In the genomic region with DNA sequence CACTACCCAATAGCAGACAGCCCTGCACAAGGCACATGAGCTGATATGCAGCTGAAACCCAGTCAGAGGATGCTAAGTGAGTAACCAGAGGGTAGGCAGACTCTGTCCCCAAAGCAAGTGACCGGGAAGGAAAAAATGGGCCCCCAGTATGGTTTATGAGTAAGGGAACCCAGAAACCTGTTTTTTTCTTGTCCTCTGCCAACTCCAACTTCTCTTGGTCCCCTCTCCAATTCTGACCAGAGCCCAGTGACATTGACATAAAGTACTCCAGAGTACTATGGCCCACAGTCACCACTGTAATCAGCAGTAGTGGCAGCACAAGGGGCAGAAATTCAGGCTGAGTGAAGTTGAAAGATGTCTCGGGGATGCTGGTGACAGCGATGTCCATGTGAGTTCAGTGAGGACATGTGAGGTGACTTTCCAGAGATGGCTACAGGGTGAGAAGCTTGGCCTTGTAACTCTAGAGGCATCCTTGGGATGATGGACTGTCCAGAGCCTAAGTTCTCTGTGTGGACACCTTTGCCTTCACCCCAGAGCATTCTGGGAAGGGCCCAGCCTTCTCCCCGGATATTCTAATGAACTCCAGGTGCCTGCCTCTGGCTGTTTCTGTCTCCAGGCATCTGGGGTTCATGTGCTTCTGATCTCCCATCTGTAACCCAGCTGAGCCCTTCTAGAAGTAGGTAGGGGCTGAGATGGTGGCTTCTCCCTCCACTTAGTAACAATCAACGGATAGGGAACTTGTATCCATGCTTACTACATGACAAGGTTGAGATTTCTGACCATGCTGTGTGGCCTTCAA, we compare ENCODE assay signal across 19 mouse cellular contexts. TPM values are rescaled to one million over a fixed set of nuclear protein-coding genes. Genes with fewer than 3 reads are reported as not detected.
DNase-seq lines count a peak whose midpoint lies in the region; ATAC-seq and TF ChIP-seq lines count a peak whose summit lies in the region.
"Had no signal": no experiment of that assay in that cellular context is flagged by ENCODE, and none has a peak within 500 bp of the region (broad histone marks: within the 10 kb centered on the region; RNA-seq: fewer than 3 reads in every experiment).

No protein-coding gene starts in this region.

- peaks cover 4% of the 10 kb centered on the region; the same call in 1 of the 2 replicates for H3K36me3 ChIP-seq in intestine, embryonic 14.5 days (ENCODE audit: control insufficient read depth, insufficient read depth, low read length)
- H3K36me3 ChIP-seq in intestine, embryonic 15.5 days = no peaks in the 10 kb centered on the region
- H3K36me3 ChIP-seq in stomach, embryonic 16.5 days (ENCODE audit: control insufficient read depth, insufficient read depth, low read length) = no peaks in the 10 kb centered on the region
- no peaks in the 10 kb centered on the region for H3K36me3 ChIP-seq in stomach, postnatal 0 days (ENCODE audit: control insufficient read depth, insufficient read depth, low read length)
- H3K36me3 ChIP-seq: neural tube, embryonic 12.5 days had no signal

- peak; percentile 90 for DNase-seq in heart, adult 11 months
- DNase-seq in heart, adult 8-10 months (ENCODE audit: low spot score) = no peak
- no peak for DNase-seq in intestine, embryonic 14.5 days (ENCODE audit: low spot score)
- no peak for DNase-seq in stomach, postnatal 0 days (ENCODE audit: low spot score)
- no peak for DNase-seq in ovary, postnatal 14 days (ENCODE audit: low spot score)
- DNase-seq: adrenal gland, adult 8-10 months; cerebellum, adult 11 months; embryo, embryonic 11 days; kidney, adult 2 months; liver; liver, postnatal 0 days; thymus, postnatal 25 days had no signal

- no peak overlapping the region for H3K4me3 ChIP-seq in intestine, embryonic 14.5 days (ENCODE audit: low read depth, low read length)
- H3K4me3 ChIP-seq in intestine, embryonic 15.5 days (replicated peaks) = no peak overlapping the region
- H3K4me3 ChIP-seq in stomach, embryonic 16.5 days (replicated peaks; ENCODE audit: low read length) = no peak overlapping the region
- H3K4me3 ChIP-seq in stomach, postnatal 0 days (ENCODE audit: low read depth, low read length) = no peak overlapping the region
- H3K4me3 ChIP-seq: neural tube, embryonic 12.5 days had no signal

- WGBS in intestine, embryonic 14.5 days = 83% methylated on average over 5 of the region's 5 CpGs
- WGBS in intestine, embryonic 15.5 days = 79% methylated on average over 5 of the region's 5 CpGs
- 81% methylated on average over 5 of the region's 5 CpGs for WGBS in stomach, embryonic 16.5 days
- 78% methylated on average over 5 of the region's 5 CpGs for WGBS in stomach, postnatal 0 days

- no peak overlapping the region for H3K9ac ChIP-seq in intestine, embryonic 14.5 days (ENCODE audit: low read length)
- H3K9ac ChIP-seq in intestine, embryonic 15.5 days = no peak overlapping the region
- no peak overlapping the region for H3K9ac ChIP-seq in stomach, embryonic 16.5 days (ENCODE audit: low read length)
- H3K9ac ChIP-seq in stomach, postnatal 0 days (ENCODE audit: low read length) = no peak overlapping the region
- H3K9ac ChIP-seq: liver, postnatal 0 days; neural tube, embryonic 12.5 days had no signal

- no peaks in the 10 kb centered on the region for H3K9me3 ChIP-seq in intestine, embryonic 14.5 days (ENCODE audit: control insufficient read depth, low read length)
- H3K9me3 ChIP-seq in intestine, embryonic 15.5 days = no peaks in the 10 kb centered on the region
- H3K9me3 ChIP-seq in stomach, embryonic 16.5 days (replicated peaks; ENCODE audit: control insufficient read depth, low read length) = no peaks in the 10 kb centered on the region
- H3K9me3 ChIP-seq in stomach, postnatal 0 days (ENCODE audit: control insufficient read depth, low read length) = no peaks in the 10 kb centered on the region
- H3K9me3 ChIP-seq: neural tube, embryonic 12.5 days had no signal

- TF ChIP-seq EP300 in stomach, postnatal 0 days (optimal IDR thresholded peaks at IDR 0.05) = no peak

- no peak for ATAC-seq in intestine, embryonic 14.5 days (replicated peaks; ENCODE audit: low FRiP score, low TSS enrichment, low read depth)
- no peak for ATAC-seq in intestine, embryonic 15.5 days
- no peak for ATAC-seq in stomach, embryonic 16.5 days (ENCODE audit: insufficient read depth, low FRiP score)
- no peak for ATAC-seq in stomach, postnatal 0 days (ENCODE audit: low FRiP score, low TSS enrichment)
- ATAC-seq: forebrain, embryonic 16.5 days; hindbrain, postnatal 0 days; liver, postnatal 0 days had no signal

- no peak for TF ChIP-seq CTCF in stomach, postnatal 0 days (IDR thresholded peaks at IDR 0.05; ENCODE audit: low read depth)

- H3K4me2 ChIP-seq in intestine, embryonic 14.5 days (ENCODE audit: low read length) = no peak overlapping the region
- H3K4me2 ChIP-seq in intestine, embryonic 15.5 days (replicated peaks) = no peak overlapping the region
- H3K4me2 ChIP-seq in stomach, embryonic 16.5 days (ENCODE audit: low read depth, low read length) = no peak overlapping the region
- H3K4me2 ChIP-seq in stomach, postnatal 0 days (replicated peaks; ENCODE audit: low read depth) = no peak overlapping the region
- H3K4me2 ChIP-seq: neural tube, embryonic 12.5 days had no signal

- peaks cover 77% of the 10 kb centered on the region for H3K4me1 ChIP-seq in intestine, embryonic 14.5 days (replicated peaks; ENCODE audit: control insufficient read depth, insufficient read depth, low read length)
- peaks cover 73% of the 10 kb centered on the region for H3K4me1 ChIP-seq in intestine, embryonic 15.5 days (replicated peaks)
- peaks cover 75% of the 10 kb centered on the region for H3K4me1 ChIP-seq in stomach, embryonic 16.5 days (ENCODE audit: control insufficient read depth, insufficient read depth, low read length)
- H3K4me1 ChIP-seq in stomach, postnatal 0 days (replicated peaks; ENCODE audit: control insufficient read depth, insufficient read depth) = peaks cover 11% of the 10 kb centered on the region

- H3K27me3 ChIP-seq in intestine, embryonic 14.5 days (replicated peaks; ENCODE audit: control insufficient read depth, insufficient read depth, low read length) = no peaks in the 10 kb centered on the region
- no peaks in the 10 kb centered on the region for H3K27me3 ChIP-seq in intestine, embryonic 15.5 days (replicated peaks)
- no peaks in the 10 kb centered on the region for H3K27me3 ChIP-seq in stomach, embryonic 16.5 days (ENCODE audit: control insufficient read depth, insufficient read depth, low read length)
- no peaks in the 10 kb centered on the region for H3K27me3 ChIP-seq in stomach, postnatal 0 days (ENCODE audit: control insufficient read depth, insufficient read depth, low read length)
- H3K27me3 ChIP-seq: neural tube, embryonic 12.5 days had no signal

- H3K27ac ChIP-seq in intestine, embryonic 14.5 days (ENCODE audit: low read depth) = peak overlapping the region; percentile 5; the same call in 1 of the 2 replicates
- no peak overlapping the region; the same call in 1 of the 2 replicates for H3K27ac ChIP-seq in intestine, embryonic 15.5 days
- H3K27ac ChIP-seq in stomach, embryonic 16.5 days (ENCODE audit: low read length) = peak overlapping the region; percentile 71; the same call in 1 of the 2 replicates
- no peak overlapping the region for H3K27ac ChIP-seq in stomach, postnatal 0 days (replicated peaks)
- H3K27ac ChIP-seq: hindbrain, postnatal 0 days; neural tube, embryonic 12.5 days had no signal

RNA-seq across cellular contexts. Expression of a gene that starts 7.5 kb away (rescaled TPM):
- total RNA-seq in heart, adult 8-10 months (2022) = 10 to 100 TPM in 3 of 4 experiments, 1 to 10 TPM in 1; 9.4 to 14.7 (median 10.7) TPM
- 17.6 and 21.0 TPM in 2 replicates for polyA plus RNA-seq in intestine, embryonic 14.5 days (2014; fragmentation: Nextera tagmentation; extraction: Ambion mirVana)
- polyA plus RNA-seq in intestine, embryonic 15.5 days (2015; fragmentation: Nextera tagmentation; extraction: Ambion mirVana) = 19.0 and 20.1 TPM in 2 replicates
- 24.0 and 28.1 TPM in 2 replicates for polyA plus RNA-seq in stomach, embryonic 16.5 days (2015; fragmentation: Nextera tagmentation; extraction: Ambion mirVana)
- polyA plus RNA-seq in stomach, postnatal 0 days (2015; fragmentation: Nextera tagmentation; extraction: Ambion mirVana) = 7.8 and 9.0 TPM in 2 replicates
- total RNA-seq: granulocyte monocyte progenitor cell, adult 5-6 weeks had no signal

RNA-seq across cellular contexts. Expression of a gene that starts 7.8 kb away (rescaled TPM):
- total RNA-seq in heart, adult 8-10 months (2022) = not detected
- 1.6 and 1.8 TPM in 2 replicates for polyA plus RNA-seq in intestine, embryonic 14.5 days (2014; fragmentation: Nextera tagmentation; extraction: Ambion mirVana)
- polyA plus RNA-seq in intestine, embryonic 15.5 days (2015; fragmentation: Nextera tagmentation; extraction: Ambion mirVana) = 1.2 and 1.3 TPM in 2 replicates
- 1.2 and 1.3 TPM in 2 replicates for polyA plus RNA-seq in stomach, embryonic 16.5 days (2015; fragmentation: Nextera tagmentation; extraction: Ambion mirVana)
- polyA plus RNA-seq in stomach, postnatal 0 days (2015; fragmentation: Nextera tagmentation; extraction: Ambion mirVana) = 0.57 and 0.71 TPM in 2 replicates
- total RNA-seq: granulocyte monocyte progenitor cell, adult 5-6 weeks; layer of hippocampus, adult 18-20 months had no signal
- polyA plus RNA-seq: forebrain, embryonic 16.5 days; liver, postnatal 0 days; neural tube, embryonic 12.5 days had no signal

RNA-seq across cellular contexts. Expression of a gene that starts 55.9 kb away (rescaled TPM):
- 10 to 100 TPM in 1 of 4 experiments, 1 to 10 TPM in 3; 7.3 to 10.3 (median 8.4) TPM for total RNA-seq in heart, adult 8-10 months (2022)
- 5.1 and 5.8 TPM in 2 replicates for polyA plus RNA-seq in intestine, embryonic 14.5 days (2014; fragmentation: Nextera tagmentation; extraction: Ambion mirVana)
- 6.2 and 6.3 TPM in 2 replicates for polyA plus RNA-seq in intestine, embryonic 15.5 days (2015; fragmentation: Nextera tagmentation; extraction: Ambion mirVana)
- 12.9 and 13.1 TPM in 2 replicates for polyA plus RNA-seq in stomach, embryonic 16.5 days (2015; fragmentation: Nextera tagmentation; extraction: Ambion mirVana)
- 5.5 and 6.4 TPM in 2 replicates for polyA plus RNA-seq in stomach, postnatal 0 days (2015; fragmentation: Nextera tagmentation; extraction: Ambion mirVana)

Comparison
In these comparisons a context has a peak if more than half of its experiments do, and no peak if none do; other contexts are left out.
1. H3K27ac ChIP-seq: peak in intestine, embryonic 14.5 days (single experiment) and stomach, embryonic 16.5 days (single experiment); none in intestine, embryonic 15.5 days (single experiment) and stomach, postnatal 0 days (single experiment).